Mouse (Mus musculus): ENCODE measurements around the gene G6pc2. TPM values are rescaled to one million over a fixed set of nuclear protein-coding genes. Genes with fewer than 3 reads are reported as not detected.

Gene G6pc2
- polyA plus RNA-seq, 2 experiments = 0.06 to 0.10 TPM

DNA sequence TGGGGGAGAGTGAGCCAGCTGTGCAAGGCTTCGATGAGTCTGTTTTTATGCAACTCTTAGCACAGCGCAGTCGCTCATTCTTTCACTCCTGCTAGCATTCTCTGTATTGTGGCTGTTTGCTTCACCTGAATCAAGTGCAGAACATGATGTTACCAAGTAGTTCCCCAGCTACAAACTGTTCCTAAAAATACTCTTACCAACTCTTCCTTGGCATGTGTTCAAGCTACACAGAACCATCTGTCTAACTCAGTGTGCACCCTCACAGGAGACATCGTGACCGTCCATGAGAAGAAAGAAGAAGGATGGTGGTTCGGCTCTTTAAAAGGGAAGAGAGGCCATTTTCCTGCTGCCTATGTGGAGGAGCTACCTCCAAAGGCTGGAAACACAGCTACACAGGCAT is 22.1 kb upstream of the G6pc2 start:
- no peak for TF ChIP-seq POLR2A (IDR thresholded peaks at IDR 0.05; ENCODE audit: borderline replicate concordance, extremely low read depth, insufficient read depth, insufficient read length)
- Histone ChIP-seq H3K27me3 (ENCODE audit: control insufficient read depth, insufficient read depth, low read length) (no peaks in the 10 kb centered on the region), H3K9me3 (ENCODE audit: control insufficient read depth, low read length) (no peaks in the 10 kb centered on the region), H3K4me2 (replicated peaks; ENCODE audit: low read depth, low read length, severe bottlenecking) (no peak overlapping the region), H3K4me3 (replicated peaks; ENCODE audit: low read length) (no peak overlapping the region), H3K4me1 (ENCODE audit: control insufficient read depth, insufficient read depth, low read length) (no peaks in the 10 kb centered on the region), H3K36me3 (ENCODE audit: control insufficient read depth, insufficient read depth, low read length) (peaks cover 8% of the 10 kb centered on the region), H3K9ac (ENCODE audit: low read depth, low read length, severe bottlenecking) (no peak overlapping the region), H3K27ac (replicated peaks; ENCODE audit: low read depth, low read length) (no peak overlapping the region)
- ATAC-seq (ENCODE audit: low FRiP score, low read depth) = no peak
- no peak for DNase-seq (ENCODE audit: low spot score)
- WGBS = 95% methylated on average over 6 of the region's 6 CpGs

DNA sequence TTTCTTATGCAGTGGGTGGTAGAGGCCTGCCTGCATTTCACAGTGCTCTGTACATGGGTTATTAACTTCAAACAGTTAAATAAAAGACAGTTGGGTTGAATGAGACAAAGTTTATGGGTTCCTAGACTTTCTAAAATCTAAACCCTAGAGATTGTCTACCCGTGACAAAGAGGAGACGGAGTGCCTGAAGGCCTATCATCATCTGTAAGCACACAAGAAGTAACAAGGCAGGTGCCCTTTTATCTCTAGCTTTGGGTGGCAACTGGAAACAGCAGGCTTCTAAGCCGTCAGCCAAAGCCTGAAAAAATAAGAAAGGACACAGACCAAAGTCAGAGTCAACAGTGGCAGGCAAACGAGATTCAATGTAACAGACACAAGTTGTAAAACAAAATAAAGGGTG is 21.7 kb upstream of the G6pc2 start:
- Histone ChIP-seq H3K4me1 (ENCODE audit: control insufficient read depth, insufficient read depth, low read length) (no peaks in the 10 kb centered on the region), H3K27ac (replicated peaks; ENCODE audit: low read depth, low read length) (no peak overlapping the region), H3K4me3 (replicated peaks; ENCODE audit: low read length) (no peak overlapping the region), H3K36me3 (ENCODE audit: control insufficient read depth, insufficient read depth, low read length) (peaks cover 13% of the 10 kb centered on the region), H3K9me3 (ENCODE audit: control insufficient read depth, low read length) (no peaks in the 10 kb centered on the region), H3K27me3 (ENCODE audit: control insufficient read depth, insufficient read depth, low read length) (no peaks in the 10 kb centered on the region), H3K4me2 (replicated peaks; ENCODE audit: low read depth, low read length, severe bottlenecking) (no peak overlapping the region), H3K9ac (ENCODE audit: low read depth, low read length, severe bottlenecking) (no peak overlapping the region)
- ATAC-seq (ENCODE audit: low FRiP score, low read depth) = no peak
- TF ChIP-seq POLR2A (IDR thresholded peaks at IDR 0.05; ENCODE audit: borderline replicate concordance, extremely low read depth, insufficient read depth, insufficient read length) = no peak
- WGBS = 72% methylated on average over 4 of the region's 4 CpGs
- DNase-seq (ENCODE audit: low spot score) = no peak

DNA sequence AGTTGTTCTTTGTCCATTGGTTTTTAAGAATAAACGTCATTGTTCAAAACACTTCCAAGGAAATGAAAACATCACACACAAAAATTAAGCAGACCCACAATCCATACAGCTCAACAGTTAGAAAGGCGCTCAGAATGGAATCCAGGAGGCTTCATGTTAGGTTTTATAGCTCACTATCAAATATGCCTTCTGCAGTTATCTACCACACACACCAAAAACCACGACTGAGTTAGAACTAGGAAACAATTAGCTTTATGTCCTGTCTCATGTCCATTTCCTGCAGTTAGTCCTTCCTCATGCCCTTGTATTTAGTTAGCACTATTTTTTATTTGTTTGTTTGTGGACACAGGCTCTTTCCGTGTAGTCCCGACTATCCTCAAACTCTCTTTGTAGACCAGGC is 19.8 kb upstream of the G6pc2 start:
- no peak overlapping the region for H3K9ac ChIP-seq (ENCODE audit: low read depth, low read length, severe bottlenecking)
- no peaks in the 10 kb centered on the region for H3K27me3 ChIP-seq (ENCODE audit: control insufficient read depth, insufficient read depth, low read length)
- H3K4me2 ChIP-seq (replicated peaks; ENCODE audit: low read depth, low read length, severe bottlenecking) = no peak overlapping the region
- no peaks in the 10 kb centered on the region for H3K4me1 ChIP-seq (ENCODE audit: control insufficient read depth, insufficient read depth, low read length)
- no peak for ATAC-seq (ENCODE audit: low FRiP score, low read depth)
- H3K9me3 ChIP-seq (ENCODE audit: control insufficient read depth, low read length) = no peaks in the 10 kb centered on the region
- DNase-seq (ENCODE audit: low spot score) = no peak
- no peak for TF ChIP-seq POLR2A (IDR thresholded peaks at IDR 0.05; ENCODE audit: borderline replicate concordance, extremely low read depth, insufficient read depth, insufficient read length)
- WGBS = 85% methylated on average over 5 of the region's 5 CpGs
- no peak overlapping the region for H3K4me3 ChIP-seq (replicated peaks; ENCODE audit: low read length)
- no peak overlapping the region for H3K27ac ChIP-seq (replicated peaks; ENCODE audit: low read depth, low read length)
- H3K36me3 ChIP-seq (ENCODE audit: control insufficient read depth, insufficient read depth, low read length) = peaks cover 30% of the 10 kb centered on the region

DNA sequence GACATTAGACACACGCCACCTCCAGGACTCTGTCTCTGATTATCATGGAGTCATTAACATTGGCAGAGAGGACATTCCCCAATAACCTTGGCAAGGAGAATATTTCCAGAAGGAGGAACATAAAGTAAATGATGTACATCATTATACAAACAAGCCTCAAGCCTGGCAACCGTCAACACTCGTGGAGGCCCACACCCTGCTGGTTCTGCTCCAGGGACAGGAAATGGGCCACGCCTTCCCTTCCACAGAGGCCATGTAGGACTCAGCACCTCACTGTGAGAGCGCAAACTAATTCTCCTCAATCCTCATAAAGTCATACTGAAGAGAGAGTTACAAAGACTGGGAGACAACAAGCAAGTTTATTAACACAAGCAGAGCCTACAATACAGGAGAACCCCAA is 17.3 kb upstream of the G6pc2 start:
- Histone ChIP-seq H3K4me1 (ENCODE audit: control insufficient read depth, insufficient read depth, low read length) (no peaks in the 10 kb centered on the region), H3K4me3 (replicated peaks; ENCODE audit: low read length) (no peak overlapping the region), H3K27me3 (ENCODE audit: control insufficient read depth, insufficient read depth, low read length) (no peaks in the 10 kb centered on the region), H3K36me3 (ENCODE audit: control insufficient read depth, insufficient read depth, low read length) (peaks cover 30% of the 10 kb centered on the region), H3K9ac (ENCODE audit: low read depth, low read length, severe bottlenecking) (no peak overlapping the region), H3K27ac (replicated peaks; ENCODE audit: low read depth, low read length) (no peak overlapping the region), H3K4me2 (replicated peaks; ENCODE audit: low read depth, low read length, severe bottlenecking) (no peak overlapping the region), H3K9me3 (ENCODE audit: control insufficient read depth, low read length) (no peaks in the 10 kb centered on the region)
- 76% methylated on average over 5 of the region's 5 CpGs for WGBS
- ATAC-seq (ENCODE audit: low FRiP score, low read depth) = no peak
- DNase-seq (ENCODE audit: low spot score) = no peak
- no peak for TF ChIP-seq POLR2A (IDR thresholded peaks at IDR 0.05; ENCODE audit: borderline replicate concordance, extremely low read depth, insufficient read depth, insufficient read length)

DNA sequence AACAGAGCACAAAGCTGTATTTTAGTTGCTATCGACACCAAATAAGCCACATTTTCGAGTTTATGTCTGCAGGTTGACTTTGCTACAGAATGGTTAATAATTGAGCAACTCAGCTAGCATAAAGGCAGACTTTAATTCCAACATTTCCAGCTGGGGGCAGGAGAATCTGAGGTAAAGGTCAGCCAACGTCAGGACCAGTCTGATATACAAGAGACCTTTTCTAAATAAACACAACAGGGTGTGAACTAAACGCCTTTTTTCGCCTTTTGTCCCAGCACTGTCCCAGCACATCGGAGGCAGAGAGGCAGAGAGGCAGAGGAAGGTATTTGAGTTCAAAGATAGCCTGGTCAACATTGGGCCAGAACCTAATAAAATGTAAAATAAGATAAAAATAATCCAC is 5.7 kb upstream of the G6pc2 start:
- no peak for TF ChIP-seq POLR2A (IDR thresholded peaks at IDR 0.05; ENCODE audit: borderline replicate concordance, extremely low read depth, insufficient read depth, insufficient read length)
- DNase-seq (ENCODE audit: low spot score) (no peak), ATAC-seq (ENCODE audit: low FRiP score, low read depth) (no peak)
- H3K36me3 ChIP-seq (ENCODE audit: control insufficient read depth, insufficient read depth, low read length) = peaks cover 25% of the 10 kb centered on the region
- H3K4me1 ChIP-seq (ENCODE audit: control insufficient read depth, insufficient read depth, low read length) = peaks cover 3% of the 10 kb centered on the region; the same call in 1 of the 2 replicates
- H3K4me3 ChIP-seq (replicated peaks; ENCODE audit: low read length) = peak overlapping the region; percentile 77
- H3K4me2 ChIP-seq (replicated peaks; ENCODE audit: low read depth, low read length, severe bottlenecking) = peak overlapping the region; percentile 77
- no peak overlapping the region for H3K27ac ChIP-seq (replicated peaks; ENCODE audit: low read depth, low read length)
- WGBS = 15% methylated on average over 6 of the region's 6 CpGs
- no peaks in the 10 kb centered on the region for H3K27me3 ChIP-seq (ENCODE audit: control insufficient read depth, insufficient read depth, low read length)
- H3K9ac ChIP-seq (ENCODE audit: low read depth, low read length, severe bottlenecking) = peak overlapping the region; percentile 80
- H3K9me3 ChIP-seq (ENCODE audit: control insufficient read depth, low read length) = no peaks in the 10 kb centered on the region

Measured in limb, embryonic 14.5 days (tissue).